Mouse (Mus musculus) spleen, adult 2 months (tissue): ENCODE data around the gene Soat2. TPM values are rescaled to one million over a fixed set of nuclear protein-coding genes. Genes with fewer than 3 reads are reported as not detected.

Experiments used
- DNase-seq, 2 experiments: peaks; one replicate each; pipeline versions ENCODE4 v3.0.0 to v3.0.0-alpha.2; 2012 to 2021; ENCODE audit warnings: low spot score in 2 of 2, low read depth in 1 of 2
- H3K27ac ChIP-seq: fragments of 200-500 bp; 2 replicates; pipeline ENCODE4 v1.5.1; 2012; ENCODE audit warnings: low read length, inconsistent platforms; ENCODE audit not compliant: insufficient read depth
- H3K27me3 ChIP-seq: fragments of 200-500 bp; 2 replicates; pipeline ENCODE4 v1.6.1; 2012; ENCODE audit warnings: mild to moderate bottlenecking, moderate library complexity, low read length, inconsistent platforms; ENCODE audit not compliant: control insufficient read depth, insufficient read depth
- H3K36me3 ChIP-seq: fragments of 200-500 bp; 2 replicates; pipeline ENCODE4 v1.6.1; 2012; ENCODE audit warnings: mild to moderate bottlenecking, low read length, inconsistent platforms; ENCODE audit not compliant: control insufficient read depth, insufficient read depth
- H3K4me1 ChIP-seq: fragments of 200-500 bp; 2 replicates; pipeline ENCODE4 v1.6.1; 2011; ENCODE audit warnings: inconsistent platforms; ENCODE audit not compliant: control insufficient read depth, insufficient read depth, insufficient read length
- H3K4me3 ChIP-seq: fragments of 200-500 bp; 2 replicates; pipeline ENCODE4 v1.5.1; 2011; ENCODE audit warnings: mild to moderate bottlenecking, inconsistent platforms; ENCODE audit not compliant: insufficient read depth, insufficient read length; ENCODE audit errors: extremely low read depth
- CTCF ChIP-seq: fragments of 200-500 bp; IDR thresholded peaks from 2 replicates; pipeline ENCODE4 v1.5.1; 2011; ENCODE audit warnings: mild to moderate bottlenecking, inconsistent platforms; ENCODE audit not compliant: insufficient read depth, insufficient read length, insufficient replicate concordance; ENCODE audit errors: extremely low read depth
- POLR2A ChIP-seq: fragments of 200-500 bp; IDR thresholded peaks from 2 replicates; pipeline ENCODE4 v1.6.1; 2011; ENCODE audit warnings: low read depth, low read length, inconsistent platforms
- WGBS: fragments of 180-500 bp; shearing (Covaris S2); methylation state at CpG from one replicate; pipeline ENCODE4 v1.1.7; 2018; 5-methylcytosine and 5-hydroxymethylcytosine counted together
- polyA plus RNA-seq: library from polyadenylated mRNA; depleted of rRNA; stranded (reverse); fragments of >200 nt; gene quantifications from 2 replicates; pipeline ENCODE4 v1.2.3, GENCODE M21; 2012

The Soat2 gene
- polyA plus RNA-seq, 1 experiment: 3.2 TPM

GRCm38 (mm10) chr15:102163900-102164693 lies 13.8 kb downstream of the Soat2 start:
- no peak overlapping the region for H3K27ac ChIP-seq
- H3K4me1 ChIP-seq: no peaks in the 10 kb centered on the region
- TF ChIP-seq POLR2A (no peak), CTCF (no peak)
- H3K36me3 ChIP-seq: no peaks in the 10 kb centered on the region
- no peak overlapping the region for H3K4me3 ChIP-seq
- WGBS: 32% methylated on average over 3 of the region's 3 CpGs
- H3K27me3 ChIP-seq: no peaks in the 10 kb centered on the region
- DNase-seq: no peak

GRCm38 (mm10) chr15:102165468-102166100 lies 15.3 kb downstream of the Soat2 start:
- H3K4me3 ChIP-seq: no peak overlapping the region
- H3K4me1 ChIP-seq: no peaks in the 10 kb centered on the region
- TF ChIP-seq CTCF (no peak), POLR2A (no peak)
- no peaks in the 10 kb centered on the region for H3K27me3 ChIP-seq
- H3K27ac ChIP-seq: no peak overlapping the region
- WGBS: 11% methylated on average over 6 of the region's 6 CpGs
- H3K36me3 ChIP-seq: no peaks in the 10 kb centered on the region
- no peak for DNase-seq

DNA sequence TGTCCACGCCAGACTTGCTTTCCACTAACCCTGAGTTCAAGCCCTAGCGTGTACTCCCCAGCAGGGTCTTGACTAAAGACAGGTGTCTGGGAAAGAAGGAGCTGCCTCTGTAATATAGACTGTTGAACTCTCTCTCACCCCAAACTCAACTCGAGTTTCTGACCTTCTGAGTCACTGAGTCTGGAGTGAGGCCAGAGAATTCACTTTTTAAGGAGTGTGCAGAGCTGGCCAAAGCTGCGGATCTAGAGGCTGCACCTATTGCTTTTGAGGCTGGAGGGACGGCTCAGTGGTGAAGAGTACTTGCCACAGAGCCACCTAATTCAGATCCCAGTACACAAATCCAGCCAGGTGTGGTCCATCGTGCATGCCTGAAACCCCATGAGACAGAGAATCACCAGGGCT lies 17.3 kb downstream of the Soat2 start:
- TF ChIP-seq CTCF (no peak), POLR2A (no peak)

GRCm38 (mm10) chr15:102169064-102169463 lies 18.7 kb downstream of the Soat2 start:
- H3K27ac ChIP-seq: no peak overlapping the region
- 65% methylated on average over 2 of the region's 2 CpGs for WGBS
- H3K4me3 ChIP-seq: no peak overlapping the region
- no peaks in the 10 kb centered on the region for H3K36me3 ChIP-seq
- TF ChIP-seq POLR2A (no peak), CTCF (no peak)
- no peaks in the 10 kb centered on the region for H3K27me3 ChIP-seq
- no peaks in the 10 kb centered on the region for H3K4me1 ChIP-seq
- no peak for DNase-seq

More for the DNA sequence above, 17.3 kb downstream of the Soat2 start:
- no peak overlapping the region for H3K27ac ChIP-seq
- H3K4me1 ChIP-seq: no peaks in the 10 kb centered on the region
- no peak for DNase-seq
- WGBS: 74% methylated on average over 6 of the region's 6 CpGs
- no peaks in the 10 kb centered on the region for H3K27me3 ChIP-seq
- H3K36me3 ChIP-seq: no peaks in the 10 kb centered on the region
- no peak overlapping the region for H3K4me3 ChIP-seq

DNA sequence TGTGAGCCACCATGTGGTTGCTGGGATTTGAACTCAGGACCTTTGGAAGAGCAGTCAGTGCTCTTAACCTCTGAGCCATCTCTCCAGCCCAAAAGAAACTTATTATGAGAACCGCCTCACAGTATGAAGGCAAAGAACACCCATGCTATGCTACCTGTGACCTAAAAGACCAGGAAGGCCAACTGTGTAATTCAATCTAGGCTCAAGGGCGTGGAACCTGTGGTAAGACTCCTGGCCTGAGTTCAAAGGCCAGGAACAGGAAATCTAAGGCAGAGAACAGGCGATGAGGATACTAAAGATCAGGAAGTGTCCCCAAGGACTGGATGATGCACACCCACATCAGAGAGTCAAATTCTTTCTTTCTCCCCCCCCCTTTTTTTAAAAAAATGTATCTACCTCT lies 23.3 kb downstream of the Soat2 start:
- no peaks in the 10 kb centered on the region for H3K36me3 ChIP-seq
- no peak overlapping the region for H3K27ac ChIP-seq
- H3K27me3 ChIP-seq: no peaks in the 10 kb centered on the region
- TF ChIP-seq POLR2A: no peak
- TF ChIP-seq CTCF: no peak
- H3K4me3 ChIP-seq: no peak overlapping the region
- 60% methylated on average over 3 of the region's 3 CpGs for WGBS
- no peaks in the 10 kb centered on the region for H3K4me1 ChIP-seq
- no peak for DNase-seq

DNA sequence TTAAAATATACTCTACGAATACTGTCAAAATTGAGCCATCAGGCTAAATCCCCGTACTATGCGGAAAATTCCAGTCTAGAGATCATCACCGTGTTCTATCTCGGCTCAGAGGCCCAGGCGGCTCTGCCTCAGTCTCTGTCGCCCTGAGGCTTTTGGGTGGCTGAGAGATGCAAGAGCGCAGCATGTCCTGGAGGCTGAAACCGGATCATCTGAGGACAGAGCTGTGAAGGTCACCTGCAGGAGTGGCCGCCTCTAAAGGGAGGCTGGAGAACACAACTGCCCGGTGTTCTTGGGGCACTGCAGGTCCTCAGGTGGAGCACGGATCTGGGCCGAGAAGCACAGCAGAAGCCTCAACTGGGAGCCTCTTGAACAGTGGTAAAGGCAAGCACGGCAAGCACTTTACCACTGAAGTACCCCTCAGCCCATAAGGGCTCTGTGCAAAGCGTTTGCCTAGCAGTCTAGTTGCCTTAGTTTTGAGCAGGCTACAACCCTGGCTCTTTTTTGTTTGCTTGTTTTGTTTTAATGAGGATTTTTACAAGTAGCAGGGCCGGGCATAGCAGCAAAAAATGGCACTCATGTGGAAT lies 25.5 kb downstream of the Soat2 start:
- Histone ChIP-seq H3K27me3 (no peaks in the 10 kb centered on the region), H3K4me1 (no peaks in the 10 kb centered on the region), H3K27ac (no peak overlapping the region), H3K4me3 (no peak overlapping the region), H3K36me3 (no peaks in the 10 kb centered on the region)
- 90% methylated on average over 16 of the region's 16 CpGs for WGBS
- DNase-seq: no peak
- no peak for TF ChIP-seq POLR2A
- no peak for TF ChIP-seq CTCF
